In the genomic region with DNA sequence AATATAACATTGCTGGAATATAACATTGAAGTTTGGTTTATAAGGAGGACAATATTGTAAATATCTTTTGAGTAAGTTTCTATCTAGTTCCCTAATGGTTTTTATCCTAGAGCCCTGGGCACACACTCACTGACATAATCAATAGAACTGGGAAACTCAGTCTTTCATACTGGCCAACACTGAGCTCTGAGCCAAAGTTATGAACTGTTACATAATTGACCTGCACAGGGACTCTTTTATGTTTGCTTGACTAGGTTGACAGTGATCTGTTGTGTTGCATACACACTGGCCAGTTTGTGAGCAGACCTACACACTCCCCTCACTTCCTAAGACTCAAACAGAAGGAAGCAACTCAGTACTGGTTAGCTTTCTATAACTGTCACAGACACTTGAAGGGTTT, we compare ENCODE assay signal across 30 mouse cellular contexts.
"Had no signal": no experiment of that assay in that cellular context is flagged by ENCODE, and none has a peak within 500 bp of the region (broad histone marks: within the 10 kb centered on the region; RNA-seq: fewer than 3 reads in every experiment).

No protein-coding gene starts in this region.

- H3K4me3 ChIP-seq: left cerebral cortex, adult 2 months; limb, embryonic 10.5 days; limb, embryonic 12.5 days; limb, embryonic 13.5 days; limb, embryonic 15.5 days; liver, embryonic 12.5 days; liver, embryonic 13.5 days; liver, embryonic 15.5 days; lung, embryonic 15.5 days; megakaryocyte, embryonic 14.5 days; midbrain, embryonic 10.5 days; midbrain, embryonic 12.5 days; midbrain, embryonic 13.5 days; midbrain, embryonic 15.5 days; myocyte; neural tube, embryonic 12.5 days had no signal

- H3K9me3 ChIP-seq: limb, embryonic 10.5 days; limb, embryonic 12.5 days; limb, embryonic 13.5 days; limb, embryonic 15.5 days; liver, embryonic 12.5 days; liver, embryonic 13.5 days; liver, embryonic 15.5 days; lung, embryonic 15.5 days; megakaryocyte, embryonic 14.5 days; midbrain, embryonic 10.5 days; midbrain, embryonic 12.5 days; midbrain, embryonic 13.5 days; midbrain, embryonic 15.5 days; neural tube, embryonic 12.5 days had no signal

- H3K27me3 ChIP-seq: limb, embryonic 12.5 days; limb, embryonic 13.5 days; limb, embryonic 15.5 days; liver, embryonic 12.5 days; liver, embryonic 13.5 days; liver, embryonic 15.5 days; lung, embryonic 15.5 days; megakaryocyte, embryonic 14.5 days; midbrain, embryonic 12.5 days; midbrain, embryonic 13.5 days; midbrain, embryonic 15.5 days; neural tube, embryonic 12.5 days had no signal

- DNase-seq: left cerebral cortex, postnatal 4 days; liver, embryonic 13.5 days; lung, adult 18-20 months; lung, adult 2 months; lung, embryonic 14.5 days; lung, postnatal 10 days; lung, postnatal 14 days; lung, postnatal 36 days; lung, postnatal 4 days; midbrain, embryonic 14.5 days had no signal

- H3K27ac ChIP-seq: left cerebral cortex, adult 2 months; limb, embryonic 10.5 days; limb, embryonic 12.5 days; limb, embryonic 13.5 days; limb, embryonic 15.5 days; liver, embryonic 12.5 days; liver, embryonic 13.5 days; liver, embryonic 14.5 days; liver, embryonic 15.5 days; lung, embryonic 15.5 days; macrophage; midbrain, embryonic 10.5 days; midbrain, embryonic 12.5 days; midbrain, embryonic 13.5 days; midbrain, embryonic 15.5 days; neural tube, embryonic 12.5 days had no signal

- H3K4me2 ChIP-seq: limb, embryonic 12.5 days; limb, embryonic 13.5 days; limb, embryonic 15.5 days; liver, embryonic 12.5 days; liver, embryonic 13.5 days; liver, embryonic 15.5 days; lung, embryonic 14.5 days; lung, embryonic 15.5 days; midbrain, embryonic 11.5 days; midbrain, embryonic 12.5 days; midbrain, embryonic 13.5 days; midbrain, embryonic 15.5 days; neural tube, embryonic 12.5 days had no signal

- ATAC-seq: liver, embryonic 12.5 days; lung, postnatal 0 days; midbrain, embryonic 13.5 days; midbrain, embryonic 15.5 days; midbrain, embryonic 16.5 days had no signal

- H3K9ac ChIP-seq: limb, embryonic 12.5 days; limb, embryonic 13.5 days; limb, embryonic 15.5 days; liver, embryonic 12.5 days; liver, embryonic 13.5 days; liver, embryonic 14.5 days; liver, embryonic 15.5 days; lung, embryonic 14.5 days; lung, embryonic 15.5 days; midbrain, embryonic 12.5 days; midbrain, embryonic 13.5 days; midbrain, embryonic 15.5 days; neural tube, embryonic 12.5 days had no signal

- H3K4me1 ChIP-seq: limb, embryonic 10.5 days; limb, embryonic 12.5 days; limb, embryonic 13.5 days; limb, embryonic 15.5 days; liver, embryonic 12.5 days; liver, embryonic 13.5 days; liver, embryonic 15.5 days; lung, embryonic 15.5 days; megakaryocyte, embryonic 14.5 days; midbrain, embryonic 10.5 days; midbrain, embryonic 12.5 days; midbrain, embryonic 13.5 days; midbrain, embryonic 15.5 days; neural tube, embryonic 12.5 days had no signal

- H3K36me3 ChIP-seq: limb, embryonic 10.5 days; limb, embryonic 12.5 days; limb, embryonic 13.5 days; limb, embryonic 15.5 days; liver, embryonic 12.5 days; liver, embryonic 13.5 days; liver, embryonic 15.5 days; lung, embryonic 15.5 days; midbrain, embryonic 10.5 days; midbrain, embryonic 12.5 days; midbrain, embryonic 13.5 days; midbrain, embryonic 15.5 days; neural tube, embryonic 12.5 days had no signal
